ENCODE assay signal across 16 mouse cellular contexts in genomic region chr4:82765513-82766216, GRCm38 (mm10).
A peak's percentile ranks its signal among the peaks of the same experiment; 100 is the strongest.
DNase-seq lines count a peak whose midpoint lies in the region; ATAC-seq and TF ChIP-seq lines count a peak whose summit lies in the region.
"Had no signal": no experiment of that assay in that cellular context is flagged by ENCODE, and none has a peak within 500 bp of the region (broad histone marks: within the 10 kb centered on the region; RNA-seq: fewer than 3 reads in every experiment).

No protein-coding gene starts in this region.

- ATAC-seq in midbrain, embryonic 16.5 days, result no peak
- peak; percentile 65 for ATAC-seq in hindbrain, embryonic 13.5 days (ENCODE audit: low FRiP score)
- ATAC-seq in neural tube, embryonic 13.5 days (ENCODE audit: low read depth), result peak; percentile 88
- ATAC-seq: inflammation-experienced regulatory T-cells, adult 6 months had no signal

- no peaks in the 10 kb centered on the region for H3K9me3 ChIP-seq in midbrain, embryonic 10.5 days (replicated peaks)
- no peaks in the 10 kb centered on the region for H3K9me3 ChIP-seq in midbrain, embryonic 16.5 days (replicated peaks; ENCODE audit: control insufficient read depth, low read length, poor library complexity, severe bottlenecking)
- no peaks in the 10 kb centered on the region for H3K9me3 ChIP-seq in hindbrain, embryonic 13.5 days
- no peaks in the 10 kb centered on the region for H3K9me3 ChIP-seq in neural tube, embryonic 13.5 days

- no peaks in the 10 kb centered on the region for H3K27me3 ChIP-seq in midbrain, embryonic 10.5 days (ENCODE audit: low read depth, poor library complexity, severe bottlenecking)
- no peaks in the 10 kb centered on the region for H3K27me3 ChIP-seq in midbrain, embryonic 16.5 days (ENCODE audit: control insufficient read depth, insufficient read depth, low read depth, low read length)
- H3K27me3 ChIP-seq in hindbrain, embryonic 13.5 days, result no peaks in the 10 kb centered on the region
- no peaks in the 10 kb centered on the region for H3K27me3 ChIP-seq in neural tube, embryonic 13.5 days

- no peak for DNase-seq in midbrain, embryonic 10.5 days (ENCODE audit: low spot score)
- peak; percentile 81 for DNase-seq in brain, embryonic 14.5 days (ENCODE audit: low read depth)
- no peak for DNase-seq in layer of hippocampus, adult 9-10 months (ENCODE audit: low spot score)
- DNase-seq in gastrocnemius, postnatal 25 days, result no peak
- DNase-seq: adrenal gland, postnatal 25 days; cerebellum, adult 9-11 months; heart, adult 18-20 months; kidney, postnatal 10 days; liver; lung, embryonic 14.5 days; right cerebral cortex, postnatal 4 days had no signal

- H3K9ac ChIP-seq in midbrain, embryonic 16.5 days (ENCODE audit: low read depth, low read length), result no peak overlapping the region
- H3K9ac ChIP-seq in hindbrain, embryonic 13.5 days, result no peak overlapping the region
- H3K9ac ChIP-seq in neural tube, embryonic 13.5 days, result no peak overlapping the region
- H3K9ac ChIP-seq: lung, embryonic 14.5 days had no signal

- H3K4me2 ChIP-seq in midbrain, embryonic 16.5 days (ENCODE audit: low read length), result no peak overlapping the region
- H3K4me2 ChIP-seq in hindbrain, embryonic 13.5 days, result no peak overlapping the region
- no peak overlapping the region for H3K4me2 ChIP-seq in neural tube, embryonic 13.5 days
- H3K4me2 ChIP-seq: lung, embryonic 14.5 days had no signal

- peaks cover 27% of the 10 kb centered on the region for H3K4me1 ChIP-seq in midbrain, embryonic 10.5 days
- peaks cover 4% of the 10 kb centered on the region; the same call in 1 of the 2 replicates for H3K4me1 ChIP-seq in midbrain, embryonic 16.5 days (ENCODE audit: control insufficient read depth, insufficient read depth, low read length)
- H3K4me1 ChIP-seq in hindbrain, embryonic 13.5 days (replicated peaks), result peaks cover 28% of the 10 kb centered on the region
- H3K4me1 ChIP-seq in neural tube, embryonic 13.5 days (replicated peaks), result peaks cover 39% of the 10 kb centered on the region

- TF ChIP-seq POLR2A in brain, embryonic 14.5 days (IDR thresholded peaks at IDR 0.05; ENCODE audit: borderline replicate concordance, extremely low read depth, insufficient read depth, insufficient read length, poor library complexity, severe bottlenecking), result no peak

- H3K4me3 ChIP-seq in midbrain, embryonic 10.5 days, result no peak overlapping the region
- H3K4me3 ChIP-seq in midbrain, embryonic 16.5 days (ENCODE audit: low read depth, low read length), result no peak overlapping the region
- H3K4me3 ChIP-seq in hindbrain, embryonic 13.5 days, result no peak overlapping the region
- no peak overlapping the region for H3K4me3 ChIP-seq in neural tube, embryonic 13.5 days

- 0 out of 2 replicates have a peak overlapping the region, but pooled peaks have one; percentile 4 for H3K27ac ChIP-seq in midbrain, embryonic 10.5 days (replicated peaks)
- no peak overlapping the region for H3K27ac ChIP-seq in midbrain, embryonic 16.5 days (ENCODE audit: low read length)
- peak overlapping the region; percentile 58 for H3K27ac ChIP-seq in hindbrain, embryonic 13.5 days
- H3K27ac ChIP-seq in neural tube, embryonic 13.5 days (replicated peaks), result peak overlapping the region; percentile 75

- H3K36me3 ChIP-seq in midbrain, embryonic 10.5 days, result no peaks in the 10 kb centered on the region
- H3K36me3 ChIP-seq in midbrain, embryonic 16.5 days (ENCODE audit: control insufficient read depth, insufficient read depth, low read length), result no peaks in the 10 kb centered on the region
- no peaks in the 10 kb centered on the region for H3K36me3 ChIP-seq in hindbrain, embryonic 13.5 days
- H3K36me3 ChIP-seq in neural tube, embryonic 13.5 days, result no peaks in the 10 kb centered on the region
- H3K36me3 ChIP-seq: G1E had no signal

- 86% methylated on average over 11 of the region's 11 CpGs for WGBS in midbrain, embryonic 10.5 days
- WGBS in midbrain, embryonic 16.5 days, result 65% methylated on average over 11 of the region's 11 CpGs
- WGBS in hindbrain, embryonic 13.5 days, result 44% methylated on average over 11 of the region's 11 CpGs
- WGBS in neural tube, embryonic 13.5 days, result 38% methylated on average over 11 of the region's 11 CpGs

- no peak for TF ChIP-seq CTCF in brain, embryonic 14.5 days (IDR thresholded peaks at IDR 0.05; ENCODE audit: borderline replicate concordance, extremely low read depth, insufficient read depth, insufficient read length)
